Mouse (Mus musculus) heart, embryonic 10.5 days (tissue): ENCODE data around the gene Hhat. TPM values are rescaled to one million over a fixed set of nuclear protein-coding genes. Genes with fewer than 3 reads are reported as not detected.

ENCODE experiments used
- DNase-seq: peaks from one replicate; pipeline ENCODE4 v3.0.0-alpha.2; 2017; ENCODE audit warnings: low spot score
- H3K27ac ChIP-seq: fragments of 300-500 bp; sonication (generic); 2 replicates; pipeline ENCODE4 v1.5.1; 2016; ENCODE audit warnings: mild to moderate bottlenecking
- H3K27me3 ChIP-seq: fragments of 300-500 bp; sonication (generic); 2 replicates; pipeline ENCODE4 v1.6.1; 2016; ENCODE audit warnings: mild to moderate bottlenecking; ENCODE audit not compliant: poor library complexity, insufficient read depth, severe bottlenecking
- H3K36me3 ChIP-seq: fragments of 300-500 bp; sonication (generic); 2 replicates; pipeline ENCODE4 v1.6.1; 2016; ENCODE audit warnings: mild to moderate bottlenecking, moderate library complexity
- H3K4me1 ChIP-seq: fragments of 300-500 bp; sonication (generic); 2 replicates; pipeline ENCODE4 v1.6.1; 2016; ENCODE audit warnings: mild to moderate bottlenecking
- H3K4me3 ChIP-seq: fragments of 300-500 bp; sonication (generic); 2 replicates; pipeline ENCODE4 v1.5.1; 2016; ENCODE audit warnings: mild to moderate bottlenecking, moderate library complexity
- H3K9me3 ChIP-seq: fragments of 300-500 bp; sonication (generic); 2 replicates; pipeline ENCODE4 v1.6.1; 2016; ENCODE audit warnings: mild to moderate bottlenecking, moderate library complexity
- WGBS: fragments of 180-500 bp; shearing (Covaris S2); methylation state at CpG from one replicate; pipeline ENCODE4 v1.1.7; 2016; 5-methylcytosine and 5-hydroxymethylcytosine counted together
- polyA plus RNA-seq: library from polyadenylated mRNA; unstranded; fragments of >200 nt; fragmentation: Nextera tagmentation; extraction: Ambion mirVana; gene quantifications from 2 replicates; pipeline ENCODE4 v1.2.1, GENCODE M21; 2016

Gene Hhat
- polyA plus RNA-seq, 1 experiment from 2014 or later, result 6.8 TPM

GRCm38 (mm10) chr1:192745240-192746101, 25.6 kb downstream of the Hhat start:
- Histone ChIP-seq H3K27ac (peak overlapping the region; percentile 73; the same call in 1 of the 2 replicates), H3K27me3 (no peaks in the 10 kb centered on the region), H3K4me1 (peaks cover 8% of the 10 kb centered on the region; the same call in 1 of the 2 replicates), H3K9me3 (no peaks in the 10 kb centered on the region), H3K36me3 (no peaks in the 10 kb centered on the region), H3K4me3 (no peak overlapping the region)
- 9% methylated on average over 16 of the region's 16 CpGs for WGBS
- DNase-seq, result no peak

- no peaks in the 10 kb centered on the region for H3K27me3 ChIP-seq
- peaks cover 5% of the 10 kb centered on the region; the same call in 1 of the 2 replicates for H3K4me1 ChIP-seq
- H3K36me3 ChIP-seq, result no peaks in the 10 kb centered on the region
- no peaks in the 10 kb centered on the region for H3K9me3 ChIP-seq
- no peak overlapping the region for H3K4me3 ChIP-seq
- no peak overlapping the region for H3K27ac ChIP-seq
- 70% methylated on average over 3 of the region's 3 CpGs for WGBS
- DNase-seq, result no peak
Observed at GRCm38 (mm10) chr1:192744880-192745239, 26.2 kb downstream of the Hhat start.

GRCm38 (mm10) chr1:192742394-192743251, 28.4 kb downstream of the Hhat start:
- WGBS, result 77% methylated on average over 7 of the region's 7 CpGs
- Histone ChIP-seq H3K4me3 (no peak overlapping the region), H3K27ac (no peak overlapping the region), H3K9me3 (no peaks in the 10 kb centered on the region), H3K36me3 (no peaks in the 10 kb centered on the region), H3K27me3 (no peaks in the 10 kb centered on the region), H3K4me1 (no peaks in the 10 kb centered on the region)
- no peak for DNase-seq

GRCm38 (mm10) chr1:192741896-192742295, 29.1 kb downstream of the Hhat start:
- no peaks in the 10 kb centered on the region for H3K36me3 ChIP-seq
- DNase-seq, result no peak
- 97% methylated on average over 2 of the region's 2 CpGs for WGBS
- H3K27ac ChIP-seq, result no peak overlapping the region
- H3K9me3 ChIP-seq, result no peaks in the 10 kb centered on the region
- no peaks in the 10 kb centered on the region for H3K27me3 ChIP-seq
- 0 out of 2 replicates have a peak, but pooled peaks cover under 1% of the 10 kb centered on the region for H3K4me1 ChIP-seq
- no peak overlapping the region for H3K4me3 ChIP-seq

GRCm38 (mm10) chr1:192736524-192736923, 34.5 kb downstream of the Hhat start:
- 58% methylated on average over 3 of the region's 3 CpGs for WGBS
- Histone ChIP-seq H3K4me1 (peaks cover 10% of the 10 kb centered on the region; the same call in 1 of the 2 replicates), H3K9me3 (no peaks in the 10 kb centered on the region), H3K27ac (0 out of 2 replicates have a peak overlapping the region, but pooled peaks have one; percentile 18), H3K4me3 (no peak overlapping the region), H3K27me3 (no peaks in the 10 kb centered on the region), H3K36me3 (no peaks in the 10 kb centered on the region)
- no peak for DNase-seq

- H3K36me3 ChIP-seq, result no peaks in the 10 kb centered on the region
- no peaks in the 10 kb centered on the region for H3K27me3 ChIP-seq
- H3K4me1 ChIP-seq, result peaks cover 10% of the 10 kb centered on the region; the same call in 1 of the 2 replicates
- peak overlapping the region; percentile 18; the same call in 1 of the 2 replicates for H3K27ac ChIP-seq
- WGBS, result 77% methylated on average over 9 of the region's 9 CpGs
- no peaks in the 10 kb centered on the region for H3K9me3 ChIP-seq
- DNase-seq, result no peak
- no peak overlapping the region for H3K4me3 ChIP-seq
Observed at GRCm38 (mm10) chr1:192736002-192736426, 35.0 kb downstream of the Hhat start.

- 77% methylated on average over 7 of the region's 7 CpGs for WGBS
- DNase-seq, result no peak
- no peaks in the 10 kb centered on the region for H3K9me3 ChIP-seq
- no peaks in the 10 kb centered on the region for H3K27me3 ChIP-seq
- H3K4me3 ChIP-seq, result no peak overlapping the region
- H3K4me1 ChIP-seq, result no peaks in the 10 kb centered on the region
- no peaks in the 10 kb centered on the region for H3K36me3 ChIP-seq
- no peak overlapping the region for H3K27ac ChIP-seq
Observed at GRCm38 (mm10) chr1:192730517-192730916, 40.5 kb downstream of the Hhat start.

GRCm38 (mm10) chr1:192726996-192727624, 43.9 kb downstream of the Hhat start:
- H3K9me3 ChIP-seq, result no peaks in the 10 kb centered on the region

GRCm38 (mm10) chr1:192722147-192722546, 48.9 kb downstream of the Hhat start:
- no peak for DNase-seq
- Histone ChIP-seq H3K36me3 (no peaks in the 10 kb centered on the region), H3K9me3 (no peaks in the 10 kb centered on the region), H3K4me1 (no peaks in the 10 kb centered on the region), H3K27me3 (no peaks in the 10 kb centered on the region), H3K4me3 (no peak overlapping the region), H3K27ac (no peak overlapping the region)
- WGBS, result 34% methylated on average over 5 of the region's 5 CpGs

More at GRCm38 (mm10) chr1:192726996-192727624, 43.9 kb downstream of the Hhat start:
- peak; percentile 84 for DNase-seq
- no peak overlapping the region for H3K27ac ChIP-seq
- H3K4me1 ChIP-seq, result no peaks in the 10 kb centered on the region
- 52% methylated on average over 11 of the region's 11 CpGs for WGBS
- H3K4me3 ChIP-seq, result no peak overlapping the region
- no peaks in the 10 kb centered on the region for H3K27me3 ChIP-seq
- no peaks in the 10 kb centered on the region for H3K36me3 ChIP-seq

GRCm38 (mm10) chr1:192720156-192720555, 50.9 kb downstream of the Hhat start:
- WGBS, result 76% methylated on average over 10 of the region's 10 CpGs
- no peaks in the 10 kb centered on the region for H3K27me3 ChIP-seq

GRCm38 (mm10) chr1:192711779-192712348, 59.2 kb downstream of the Hhat start:
- WGBS, result 35% methylated on average over 3 of the region's 3 CpGs
- H3K4me1 ChIP-seq, result no peaks in the 10 kb centered on the region
- no peak overlapping the region for H3K27ac ChIP-seq
- no peak for DNase-seq
- H3K9me3 ChIP-seq, result no peaks in the 10 kb centered on the region
- no peaks in the 10 kb centered on the region for H3K36me3 ChIP-seq
- no peaks in the 10 kb centered on the region for H3K27me3 ChIP-seq
- H3K4me3 ChIP-seq, result no peak overlapping the region

More at GRCm38 (mm10) chr1:192720156-192720555, 50.9 kb downstream of the Hhat start:
- Histone ChIP-seq H3K4me3 (no peak overlapping the region), H3K4me1 (no peaks in the 10 kb centered on the region), H3K27ac (no peak overlapping the region), H3K9me3 (no peaks in the 10 kb centered on the region), H3K36me3 (no peaks in the 10 kb centered on the region)
- no peak for DNase-seq

- WGBS, result 76% methylated on average over 8 of the region's 8 CpGs
Observed at GRCm38 (mm10) chr1:192700339-192701073, 70.5 kb downstream of the Hhat start.

More at GRCm38 (mm10) chr1:192700339-192701073, 70.5 kb downstream of the Hhat start:
- no peaks in the 10 kb centered on the region for H3K27me3 ChIP-seq
- H3K36me3 ChIP-seq, result no peaks in the 10 kb centered on the region
- DNase-seq, result no peak
- H3K4me1 ChIP-seq, result no peaks in the 10 kb centered on the region
- no peak overlapping the region for H3K27ac ChIP-seq
- no peaks in the 10 kb centered on the region for H3K9me3 ChIP-seq
- no peak overlapping the region for H3K4me3 ChIP-seq
